Mouse (Mus musculus) myocyte (in vitro differentiated cells): ENCODE results near the gene Mum1. TPM values are rescaled to one million over a fixed set of nuclear protein-coding genes. Genes with fewer than 3 reads are reported as not detected.

ENCODE experiments used
- H3K27me3 ChIP-seq: one replicate; pipeline ENCODE4 v1.6.1; 2011; ENCODE audit not compliant: control insufficient read depth, insufficient read depth, insufficient read length
- H3K36me3 ChIP-seq: one replicate; pipeline ENCODE4 v1.6.1; 2011; ENCODE audit not compliant: control insufficient read depth, insufficient read depth
- H3K4me2 ChIP-seq: one replicate; pipeline ENCODE4 v1.6.1; 2011; ENCODE audit warnings: low read depth, control low read depth
- H3K4me3 ChIP-seq: one replicate; pipeline ENCODE4 v1.5.1; 2011; ENCODE audit warnings: mild to moderate bottlenecking, control low read depth, moderate library complexity
- H3K79me2 ChIP-seq: one replicate; pipeline ENCODE4 v1.6.1; 2011; ENCODE audit not compliant: control insufficient read depth, insufficient read depth
- H3ac ChIP-seq: one replicate; pipeline ENCODE4 v1.6.1; 2011; ENCODE audit not compliant: control insufficient read depth, insufficient read length
- CEBPB ChIP-seq: IDR thresholded peaks from 2 replicates; pipeline ENCODE4 v1.6.1; 2011; ENCODE audit warnings: mild to moderate bottlenecking, moderate library complexity; ENCODE audit not compliant: poor library complexity, insufficient read depth, severe bottlenecking
- E2F4 ChIP-seq: IDR thresholded peaks from one replicate; pipeline ENCODE4 v1.6.1; 2011; ENCODE audit warnings: mild to moderate bottlenecking, control low read depth, moderate library complexity; ENCODE audit not compliant: insufficient read depth
- MAX ChIP-seq: IDR thresholded peaks from one replicate; pipeline ENCODE4 v1.6.1; 2011; ENCODE audit warnings: low read depth, mild to moderate bottlenecking, control low read depth
- MYOD1 ChIP-seq, 3 experiments: IDR thresholded peaks; one replicate each; pipeline ENCODE4 v1.6.1; 2011; ENCODE audit warnings: control low read depth in 2 of 3, low read depth in 2 of 3, mild to moderate bottlenecking in 2 of 3, moderate library complexity in 1 of 3; ENCODE audit not compliant: insufficient read length in 2 of 3, control insufficient read depth in 1 of 3
- MYOG ChIP-seq, 3 experiments: IDR thresholded peaks; one replicate each; pipeline ENCODE4 v1.6.1; 2011; ENCODE audit warnings: control low read depth in 2 of 3, low read depth in 2 of 3, mild to moderate bottlenecking in 2 of 3; ENCODE audit not compliant: insufficient read length in 2 of 3, control insufficient read depth in 1 of 3, insufficient read depth in 1 of 3
- POLR2A ChIP-seq: IDR thresholded peaks from one replicate; pipeline ENCODE4 v1.6.1; 2011; ENCODE audit warnings: low read depth, mild to moderate bottlenecking, control low read depth, moderate library complexity; ENCODE audit not compliant: insufficient read length
- POLR2AphosphoS2 ChIP-seq: IDR thresholded peaks from one replicate; pipeline ENCODE4 v1.6.1; 2011; ENCODE audit warnings: low read depth, control low read depth; ENCODE audit not compliant: insufficient read length
- REST ChIP-seq: IDR thresholded peaks from one replicate; pipeline ENCODE4 v1.6.1; 2011; ENCODE audit warnings: mild to moderate bottlenecking, control low read depth, moderate library complexity; ENCODE audit not compliant: insufficient read depth, insufficient read length
- SRF ChIP-seq: IDR thresholded peaks from one replicate; pipeline ENCODE4 v1.6.1; 2011; ENCODE audit warnings: low read depth; ENCODE audit not compliant: control insufficient read depth, insufficient read length
- TCF12 ChIP-seq: IDR thresholded peaks from one replicate; pipeline ENCODE4 v1.6.1; 2011; ENCODE audit warnings: mild to moderate bottlenecking, control low read depth; ENCODE audit not compliant: poor library complexity, insufficient read depth, severe bottlenecking
- TCF3 ChIP-seq: IDR thresholded peaks from one replicate; pipeline ENCODE4 v1.6.1; 2011; ENCODE audit warnings: low read depth, control low read depth; ENCODE audit not compliant: insufficient read length
- USF1 ChIP-seq: IDR thresholded peaks from one replicate; pipeline ENCODE4 v1.6.1; 2011; ENCODE audit warnings: low read depth, mild to moderate bottlenecking, control low read depth, moderate library complexity
- polyA plus RNA-seq: library from polyadenylated mRNA; unstranded; fragments of >200 nt; fragmentation: generic; extraction: Trizol; gene quantifications from one replicate; pipeline ENCODE4 v1.2.1, GENCODE M21; 2012; ENCODE audit warnings: missing spikeins

Mum1 gene
- polyA plus RNA-seq, 1 experiment: 30.7 TPM

GRCm38 (mm10) chr10:80270099-80270498 lies 43.9 kb downstream of the Mum1 start:
- peaks cover 96% of the 10 kb centered on the region for H3K79me2 ChIP-seq
- H3K27me3 ChIP-seq: no peaks in the 10 kb centered on the region
- H3ac ChIP-seq: no peak overlapping the region
- TF ChIP-seq MAX (no peak), USF1 (no peak), POLR2A (no peak), MYOG (IDR thresholded peaks at IDR 0.05; ENCODE audit: control insufficient read depth in 1 of 3, insufficient read depth in 1 of 3, insufficient read length in 2 of 3, low read depth in 2 of 3) (no peak), MYOD1 (IDR thresholded peaks at IDR 0.05; ENCODE audit: control insufficient read depth in 1 of 3, insufficient read length in 2 of 3, low read depth in 2 of 3) (no peak), REST (no peak), POLR2AphosphoS2 (no peak), E2F4 (no peak), CEBPB (no peak), TCF12 (no peak), TCF3 (no peak), SRF (no peak)
- H3K4me2 ChIP-seq: no peak overlapping the region
- no peak overlapping the region for H3K4me3 ChIP-seq
- H3K36me3 ChIP-seq: no peaks in the 10 kb centered on the region

- Histone ChIP-seq H3K36me3 (no peaks in the 10 kb centered on the region), H3K79me2 (peaks cover 90% of the 10 kb centered on the region), H3K4me3 (no peak overlapping the region), H3K27me3 (no peaks in the 10 kb centered on the region), H3K4me2 (no peak overlapping the region), H3ac (no peak overlapping the region)
- TF ChIP-seq MYOG (IDR thresholded peaks at IDR 0.05; ENCODE audit: control insufficient read depth in 1 of 3, insufficient read depth in 1 of 3, insufficient read length in 2 of 3, low read depth in 2 of 3): peak in 1 of 3 experiments; percentile 7
- TF ChIP-seq MYOD1 (IDR thresholded peaks at IDR 0.05; ENCODE audit: control insufficient read depth in 1 of 3, insufficient read length in 2 of 3, low read depth in 2 of 3): no peak
- TF ChIP-seq POLR2AphosphoS2: peak; percentile 5
These were observed 44.5 kb downstream of the Mum1 start for GRCm38 (mm10) chr10:80270734-80271181.

DNA sequence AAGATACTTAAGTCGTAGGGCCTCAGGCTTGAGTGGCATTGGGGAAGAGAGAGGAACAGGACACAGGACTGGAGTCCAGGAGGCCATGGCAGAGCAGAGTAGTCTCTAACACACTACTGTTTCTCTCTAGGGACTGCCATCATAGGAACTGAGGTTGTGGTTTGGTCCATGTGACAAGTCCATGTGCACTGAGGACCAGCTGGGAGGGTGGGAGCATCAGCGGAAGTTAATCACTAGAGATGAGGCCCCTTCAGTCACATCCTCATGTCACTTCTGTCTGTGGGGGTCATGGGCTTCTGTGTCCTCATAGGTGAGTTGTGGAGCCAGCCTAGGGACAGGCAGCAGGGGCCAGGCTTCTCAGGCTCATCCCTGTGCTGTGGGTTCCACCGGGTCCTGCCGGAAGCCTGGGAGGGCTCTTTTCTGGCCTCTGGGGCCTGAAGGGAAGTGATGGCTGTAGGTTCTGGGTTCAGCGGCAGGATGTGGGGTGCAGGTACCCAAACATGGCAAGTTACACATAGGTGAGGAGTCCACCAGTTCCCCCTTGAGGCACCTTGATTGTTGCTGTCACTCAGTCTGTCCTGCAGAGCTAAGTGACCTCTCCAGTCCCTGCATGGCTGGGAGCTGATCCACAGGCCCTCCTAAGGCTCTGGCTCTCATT lies 45.1 kb downstream of the Mum1 start:
- Histone ChIP-seq H3ac (no peak overlapping the region), H3K27me3 (no peaks in the 10 kb centered on the region), H3K4me3 (no peak overlapping the region), H3K79me2 (peaks cover 84% of the 10 kb centered on the region), H3K4me2 (no peak overlapping the region), H3K36me3 (no peaks in the 10 kb centered on the region)
- TF ChIP-seq TCF3 (no peak), TCF12 (no peak), SRF (no peak), MYOD1 (IDR thresholded peaks at IDR 0.05; ENCODE audit: control insufficient read depth in 1 of 3, insufficient read length in 2 of 3, low read depth in 2 of 3) (no peak), MAX (no peak), E2F4 (no peak), POLR2AphosphoS2 (no peak), POLR2A (no peak)

- Histone ChIP-seq H3K36me3 (peaks cover 5% of the 10 kb centered on the region), H3K4me2 (no peak overlapping the region), H3K4me3 (no peak overlapping the region), H3ac (no peak overlapping the region), H3K79me2 (peaks cover 77% of the 10 kb centered on the region), H3K27me3 (no peaks in the 10 kb centered on the region)
- TF ChIP-seq MYOG (IDR thresholded peaks at IDR 0.05; ENCODE audit: control insufficient read depth in 1 of 3, insufficient read depth in 1 of 3, insufficient read length in 2 of 3, low read depth in 2 of 3) (no peak), TCF12 (no peak), MAX (no peak), SRF (no peak)
These were observed 45.8 kb downstream of the Mum1 start for GRCm38 (mm10) chr10:80271870-80272585.

DNA sequence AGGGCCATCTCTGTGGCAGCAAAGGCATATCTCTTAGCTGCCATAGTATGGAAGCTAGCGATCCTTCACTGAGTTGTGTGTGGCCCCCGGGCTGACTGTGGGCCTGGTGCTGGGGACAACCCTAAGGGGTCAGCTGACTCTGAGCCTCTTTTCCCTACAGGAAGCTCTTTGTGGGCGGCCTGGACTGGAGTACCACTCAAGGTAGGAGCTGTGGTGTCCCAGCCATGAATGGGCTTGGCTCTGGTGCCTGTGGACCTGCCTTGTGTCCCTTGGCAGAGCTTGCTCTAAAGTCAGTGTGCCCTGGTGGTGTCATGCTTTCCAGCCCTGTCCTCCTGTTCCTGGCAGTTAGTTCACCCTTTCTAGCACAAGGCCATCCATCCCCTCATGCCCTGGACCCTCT lies 47.6 kb downstream of the Mum1 start:
- TF ChIP-seq SRF: no peak
- TF ChIP-seq TCF3: no peak
- no peak for TF ChIP-seq CEBPB
- no peak for TF ChIP-seq USF1
- no peak for TF ChIP-seq MAX
- no peak for TF ChIP-seq MYOG (IDR thresholded peaks at IDR 0.05; ENCODE audit: control insufficient read depth in 1 of 3, insufficient read depth in 1 of 3, insufficient read length in 2 of 3, low read depth in 2 of 3)
- no peak for TF ChIP-seq POLR2AphosphoS2
- TF ChIP-seq REST: no peak
- TF ChIP-seq MYOD1 (IDR thresholded peaks at IDR 0.05; ENCODE audit: control insufficient read depth in 1 of 3, insufficient read length in 2 of 3, low read depth in 2 of 3): no peak
- no peak for TF ChIP-seq TCF12
- no peak for TF ChIP-seq POLR2A
- no peak for TF ChIP-seq E2F4
- H3K27me3 ChIP-seq: no peaks in the 10 kb centered on the region
- H3K36me3 ChIP-seq: peaks cover 20% of the 10 kb centered on the region
- H3K4me3 ChIP-seq: no peak overlapping the region
- peaks cover 59% of the 10 kb centered on the region for H3K79me2 ChIP-seq
- no peak overlapping the region for H3ac ChIP-seq
- H3K4me2 ChIP-seq: no peak overlapping the region
